Mouse (Mus musculus) frontal cortex, postnatal 14 days (tissue): ENCODE measurements around the gene Foxr2.

Source experiments
- DNase-seq, 2 experiments: peaks; one replicate each; pipeline ENCODE4 v3.0.0; 2022; ENCODE audit warnings: low spot score in 2 of 2

Foxr2 gene

DNA sequence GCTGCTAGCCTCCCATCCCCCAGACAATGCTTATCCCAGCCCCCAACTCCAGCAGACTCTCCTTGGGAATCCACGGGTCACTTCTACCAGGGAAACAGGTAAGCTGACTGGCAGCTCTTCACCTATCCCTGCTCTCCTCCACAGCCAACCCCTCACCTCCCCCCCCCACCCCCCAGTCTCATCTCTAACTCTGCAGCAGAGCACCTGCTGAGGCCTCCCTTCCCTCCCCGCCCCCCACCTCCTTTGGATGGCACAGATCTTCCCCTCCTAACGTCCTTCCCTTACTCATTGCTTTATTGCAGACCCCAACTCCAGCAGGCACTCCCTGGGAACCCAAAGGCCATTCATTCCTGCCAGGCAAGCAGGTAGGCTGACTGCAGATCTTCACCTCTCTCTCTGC lies at the start of gene Foxr2:
Gene Foxr2, plus strand, starts transcription at position 301 of the 400 bp plus-strand sequence.
- no peak for DNase-seq

DNA sequence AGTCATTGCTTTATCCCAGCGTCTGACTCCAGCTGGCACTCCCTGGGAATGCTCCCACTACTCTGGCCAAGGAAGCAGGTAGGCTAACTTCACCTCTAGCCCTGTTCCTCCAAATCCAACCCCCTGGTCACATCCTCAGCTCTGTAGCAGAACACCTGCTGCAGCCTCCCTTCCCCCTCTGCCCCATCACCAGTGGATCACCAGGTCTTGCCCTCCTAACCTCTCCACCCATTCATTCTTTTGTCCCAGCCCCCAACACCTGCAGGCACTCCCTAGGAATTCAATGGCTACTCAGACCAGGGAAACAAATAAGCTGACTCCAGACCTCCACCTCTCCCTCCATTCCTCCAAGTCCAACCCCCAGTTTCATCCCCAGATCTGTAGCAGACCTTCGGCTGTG lies 427 bp downstream of the Foxr2 start:
- no peak for DNase-seq

DNA sequence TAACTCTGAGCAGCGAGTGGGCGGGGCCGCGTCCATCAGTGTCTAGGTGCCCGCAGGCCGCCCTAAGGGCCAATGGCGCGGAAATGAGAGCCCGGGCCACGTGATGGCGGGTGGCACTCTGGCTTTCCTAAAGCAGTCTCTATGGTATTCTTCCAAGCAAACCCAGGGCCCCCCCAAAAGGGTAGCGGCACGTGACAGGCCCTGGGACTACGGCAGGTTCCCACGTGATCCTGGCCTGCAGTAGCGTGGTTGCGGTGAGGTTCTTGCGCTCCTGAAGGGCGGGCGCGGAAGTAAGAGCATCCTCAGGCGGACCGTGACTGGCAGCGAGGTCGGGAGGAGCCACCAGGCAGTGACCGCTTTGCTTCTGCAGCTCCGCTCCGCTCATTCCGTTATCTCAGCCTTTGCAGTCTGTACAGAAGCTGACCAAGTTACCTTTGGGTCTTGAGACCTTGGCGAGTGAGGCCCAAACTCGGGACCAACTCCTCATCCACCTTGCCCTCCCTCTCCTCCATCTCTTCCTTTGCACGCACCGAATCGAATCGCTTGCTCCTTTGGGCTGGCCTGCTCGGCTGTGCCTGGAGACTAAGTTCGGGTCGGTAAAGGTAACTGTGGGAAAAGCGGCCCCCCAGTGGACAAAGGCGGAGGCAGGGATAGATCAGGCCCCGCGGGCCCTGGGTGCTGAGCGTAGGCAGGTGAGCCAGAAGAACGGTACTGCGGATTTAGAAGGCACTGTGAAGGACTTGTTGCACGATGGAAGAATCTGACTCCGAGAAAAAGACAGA lies 21.3 kb downstream of the Foxr2 start, which contains the start of gene Rragb:
Gene Rragb, plus strand, starts transcription at position 248 of the 782 bp plus-strand sequence.
- DNase-seq, result peak; percentile 69 to 84

DNA sequence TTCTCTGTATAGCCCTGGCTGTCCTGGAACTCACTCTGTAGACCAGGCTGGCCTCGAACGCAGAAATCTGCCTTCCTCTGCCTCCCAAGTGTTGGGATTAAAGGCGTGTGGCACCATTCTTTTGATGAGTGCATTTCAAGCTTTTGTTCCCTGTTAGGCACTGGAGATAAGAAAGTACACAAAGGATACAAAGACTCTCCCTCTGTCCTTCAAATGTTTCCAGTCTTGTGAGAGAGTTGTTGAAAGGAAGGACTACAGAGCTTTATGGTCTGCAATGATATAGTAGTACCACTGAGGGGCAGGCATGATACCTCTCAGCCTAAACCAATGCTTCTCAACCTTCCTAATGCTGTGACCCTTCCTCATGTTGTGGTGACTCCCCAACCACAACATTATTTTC lies 24.1 kb downstream of the Foxr2 start:
- DNase-seq, result no peak

DNA sequence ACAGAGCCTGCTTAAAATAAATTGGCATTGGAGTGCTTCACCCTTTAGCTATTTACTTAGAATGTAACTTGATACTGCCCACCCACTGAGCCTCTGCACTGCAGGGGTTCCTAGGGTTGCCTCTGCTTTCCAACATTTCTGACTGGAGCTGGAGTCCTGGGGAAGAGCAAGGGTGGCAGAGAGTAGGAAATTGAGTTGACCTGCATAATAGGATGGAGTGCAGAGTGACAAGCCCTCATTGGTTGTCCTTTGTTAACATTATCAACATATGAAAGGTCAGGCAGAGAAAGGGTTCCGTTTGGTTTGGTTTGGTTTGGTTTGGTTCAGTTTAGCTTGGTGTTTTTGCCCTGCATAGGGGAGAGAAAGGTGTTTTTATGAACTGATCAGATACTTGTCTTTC lies 33.2 kb downstream of the Foxr2 start:
- no peak for DNase-seq

DNA sequence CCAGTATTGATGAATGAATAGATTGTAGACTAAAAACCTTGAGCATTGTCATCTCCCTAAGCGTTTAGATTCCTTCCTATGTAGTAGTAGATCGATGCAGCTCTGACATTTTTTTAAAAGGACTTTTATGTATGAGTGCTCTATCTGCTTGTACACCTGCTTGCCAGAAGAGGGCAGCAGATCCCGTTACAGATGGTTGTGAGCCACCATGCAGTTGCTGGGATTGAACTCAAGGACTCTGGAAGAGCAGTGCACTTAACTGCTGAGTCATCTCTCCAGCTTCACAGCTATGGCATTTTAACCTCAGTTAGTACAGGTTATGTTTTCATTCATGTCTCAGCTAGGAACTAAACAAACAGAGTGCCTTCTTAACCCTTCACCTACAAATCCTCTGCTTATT lies 36.7 kb downstream of the Foxr2 start:
- no peak for DNase-seq

DNA sequence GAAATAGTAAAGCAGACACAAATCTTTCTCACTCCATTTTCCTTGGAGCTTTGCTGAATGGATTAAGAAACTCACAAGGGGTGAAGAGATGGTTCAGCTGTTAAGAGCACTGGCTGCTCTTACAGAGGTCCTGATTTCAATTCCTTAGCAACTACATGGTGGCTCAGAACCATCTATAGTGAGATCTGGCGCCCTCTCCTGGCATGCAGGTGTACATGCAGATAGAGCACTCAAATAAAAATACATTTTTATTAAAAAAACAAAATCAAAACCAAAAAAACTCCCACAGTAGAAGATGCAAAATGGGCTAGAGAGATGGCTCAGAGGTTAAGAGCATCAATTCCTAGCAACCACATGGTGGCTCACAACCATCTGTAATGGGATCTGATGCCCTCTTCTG lies 56.2 kb downstream of the Foxr2 start:
- DNase-seq, result no peak

DNA sequence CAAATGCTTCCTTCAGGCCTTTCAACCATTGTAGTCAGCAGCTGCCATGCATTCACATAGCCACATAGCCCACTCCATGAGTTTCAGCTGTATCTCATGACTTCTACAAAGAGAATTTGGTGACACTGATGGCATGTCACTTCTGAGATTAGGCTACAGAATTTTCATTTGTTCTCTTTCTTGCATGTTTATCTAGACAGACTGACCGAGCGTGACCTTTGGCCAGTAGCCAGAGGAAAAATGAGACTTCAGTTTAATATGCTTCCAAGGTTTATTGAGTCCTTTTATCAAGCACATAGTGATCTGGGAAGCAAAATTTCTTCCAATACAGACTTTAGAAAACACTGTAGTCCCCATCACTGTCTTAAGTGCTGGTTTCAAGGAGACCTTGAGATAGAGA lies 63.6 kb downstream of the Foxr2 start:
- DNase-seq, result no peak
